In the genomic region with DNA sequence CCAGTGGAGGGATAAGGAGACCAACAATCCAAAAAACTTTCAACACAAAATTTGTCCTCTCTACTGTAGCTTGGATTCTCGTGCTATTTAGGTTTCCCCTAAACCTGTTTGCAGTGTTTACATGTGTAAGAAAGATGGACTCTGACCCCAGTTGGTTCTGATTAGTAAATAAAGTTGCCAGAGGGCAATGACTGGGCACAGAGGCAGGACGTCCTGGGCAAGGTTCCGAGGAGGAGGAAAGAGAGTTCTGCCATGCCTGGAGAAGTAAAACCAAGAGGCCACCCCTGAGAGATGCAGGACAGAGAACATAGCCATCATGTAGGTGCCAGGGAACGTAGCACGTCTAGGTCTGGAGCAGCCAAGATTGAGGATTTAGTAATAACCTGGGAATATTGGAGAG, we compare ENCODE assay signal across 23 mouse cellular contexts. TPM values are rescaled to one million over a fixed set of nuclear protein-coding genes. Genes with fewer than 3 reads are reported as not detected.
DNase-seq lines count a peak whose midpoint lies in the region; ATAC-seq and TF ChIP-seq lines count a peak whose summit lies in the region.
"Had no signal": no experiment of that assay in that cellular context is flagged by ENCODE, and none has a peak within 500 bp of the region (broad histone marks: within the 10 kb centered on the region; RNA-seq: fewer than 3 reads in every experiment).

No protein-coding gene starts in this region.

- H3K4me2 ChIP-seq in kidney, embryonic 14.5 days (replicated peaks; ENCODE audit: low read depth, low read length) = no peak overlapping the region
- no peak overlapping the region for H3K4me2 ChIP-seq in liver, postnatal 0 days (ENCODE audit: low read depth, low read length)
- H3K4me2 ChIP-seq: embryonic facial prominence, embryonic 13.5 days; forebrain, embryonic 12.5 days; forebrain, embryonic 15.5 days; heart, embryonic 11.5 days; hindbrain, embryonic 13.5 days had no signal

- H3K27ac ChIP-seq in kidney, embryonic 14.5 days (ENCODE audit: low read depth, low read length) = no peak overlapping the region
- H3K27ac ChIP-seq in liver, postnatal 0 days (ENCODE audit: low read depth) = peak overlapping the region; percentile 22; the same call in 1 of the 2 replicates
- H3K27ac ChIP-seq: embryonic facial prominence, embryonic 10.5 days; embryonic facial prominence, embryonic 13.5 days; forebrain, embryonic 12.5 days; forebrain, embryonic 15.5 days; hindbrain, embryonic 13.5 days; hindbrain, postnatal 0 days had no signal

- H3K36me3 ChIP-seq in kidney, embryonic 14.5 days (ENCODE audit: control insufficient read depth, insufficient read depth, low read length) = peaks cover 57% of the 10 kb centered on the region
- H3K36me3 ChIP-seq in liver, postnatal 0 days (replicated peaks; ENCODE audit: insufficient read depth, low read length) = peaks cover 20% of the 10 kb centered on the region

- TF ChIP-seq EP300 in liver, postnatal 0 days (IDR thresholded peaks at IDR 0.05; ENCODE audit: low read depth) = no peak

- no peaks in the 10 kb centered on the region for H3K4me1 ChIP-seq in kidney, embryonic 14.5 days (ENCODE audit: control insufficient read depth, insufficient read depth, low read length)
- H3K4me1 ChIP-seq in liver, postnatal 0 days (ENCODE audit: insufficient read depth) = no peaks in the 10 kb centered on the region; the same call in 1 of the 2 replicates
- H3K4me1 ChIP-seq: embryonic facial prominence, embryonic 10.5 days; embryonic facial prominence, embryonic 13.5 days; forebrain, embryonic 12.5 days; forebrain, embryonic 15.5 days; hindbrain, embryonic 13.5 days had no signal

- H3K9me3 ChIP-seq in kidney, embryonic 14.5 days (ENCODE audit: control insufficient read depth, low read length) = no peaks in the 10 kb centered on the region
- H3K9me3 ChIP-seq in liver, postnatal 0 days (ENCODE audit: low read length) = no peaks in the 10 kb centered on the region
- H3K9me3 ChIP-seq: embryonic facial prominence, embryonic 10.5 days; embryonic facial prominence, embryonic 13.5 days; forebrain, embryonic 12.5 days; forebrain, embryonic 15.5 days; hindbrain, embryonic 13.5 days had no signal

- H3K27me3 ChIP-seq in kidney, embryonic 14.5 days (ENCODE audit: control insufficient read depth, insufficient read depth, low read length) = no peaks in the 10 kb centered on the region
- H3K27me3 ChIP-seq in liver, postnatal 0 days (ENCODE audit: insufficient read depth, low read length) = no peaks in the 10 kb centered on the region
- H3K27me3 ChIP-seq: embryonic facial prominence, embryonic 13.5 days; forebrain, embryonic 12.5 days; forebrain, embryonic 15.5 days; hindbrain, embryonic 13.5 days had no signal

- no peak for ATAC-seq in kidney, embryonic 14.5 days (ENCODE audit: low FRiP score, low TSS enrichment)
- ATAC-seq in liver, postnatal 0 days = peak; percentile 82
- ATAC-seq: activated CD4-positive, CD25-positive, alpha-beta regulatory T cell, adult 4 months; forebrain, embryonic 15.5 days; hindbrain, postnatal 0 days had no signal

- H3K9ac ChIP-seq in kidney, embryonic 14.5 days (ENCODE audit: low read depth, low read length) = no peak overlapping the region
- no peak overlapping the region for H3K9ac ChIP-seq in liver, postnatal 0 days (replicated peaks)
- H3K9ac ChIP-seq: embryonic facial prominence, embryonic 13.5 days; forebrain, embryonic 12.5 days; forebrain, embryonic 15.5 days; hindbrain, embryonic 13.5 days had no signal

- 92% methylated on average over 5 of the region's 5 CpGs for WGBS in kidney, embryonic 14.5 days
- 69% methylated on average over 5 of the region's 5 CpGs for WGBS in liver, postnatal 0 days (ENCODE audit: insufficient replicate concordance)

- peak; percentile 17 for DNase-seq in kidney, adult 18-20 months
- DNase-seq in kidney, postnatal 14 days = no peak
- peak; percentile 58 for DNase-seq in kidney, adult 9 months
- no peak for DNase-seq in liver, postnatal 0 days
- DNase-seq in liver = no peak
- DNase-seq: adrenal gland, adult 8-10 months; adrenal gland, postnatal 25 days; cerebellum, adult 11-12 months; cerebellum, adult 8-10 months; cerebellum, postnatal 10 days; cerebellum, postnatal 36 days; embryo, embryonic 11 days; gastrocnemius, postnatal 25 days had no signal

- H3K4me3 ChIP-seq in kidney, embryonic 14.5 days (ENCODE audit: low read length) = no peak overlapping the region
- H3K4me3 ChIP-seq in liver, postnatal 0 days (ENCODE audit: low read depth, low read length) = no peak overlapping the region
- H3K4me3 ChIP-seq: embryonic facial prominence, embryonic 10.5 days; embryonic facial prominence, embryonic 13.5 days; erythroblast, embryonic 14.5 days; forebrain, embryonic 12.5 days; forebrain, embryonic 15.5 days; hindbrain, embryonic 13.5 days had no signal

- no peak for TF ChIP-seq CTCF in liver, postnatal 0 days (IDR thresholded peaks at IDR 0.05; ENCODE audit: low read depth)

RNA-seq across cellular contexts. Expression of gene Coch, which starts 19.2 kb away (rescaled TPM):
- polyA plus RNA-seq in kidney, embryonic 14.5 days (2014; fragmentation: Nextera tagmentation; extraction: Ambion mirVana) = 0.30 and 0.67 TPM in 2 replicates
- polyA plus RNA-seq in liver, postnatal 0 days (2015; fragmentation: Nextera tagmentation; extraction: Ambion mirVana) = 0.04 and 0.09 TPM in 2 replicates
- polyA plus RNA-seq: erythroblast, embryonic 14.5 days had no signal

Comparison
In these comparisons a context has a peak if more than half of its experiments do, and no peak if none do; other contexts are left out.
1. DNase-seq: peak in kidney, adult 18-20 months (single experiment) and kidney, adult 9 months (single experiment); none in kidney, postnatal 14 days (single experiment), liver, postnatal 0 days (single experiment) and liver (single experiment).